Mouse (Mus musculus) heart, embryonic 14.5 days (tissue): ENCODE results near the gene Draxin. TPM values are rescaled to one million over a fixed set of nuclear protein-coding genes. Genes with fewer than 3 reads are reported as not detected.
"Not testable (repeated sequence)": the region's sequence is repeated elsewhere in the genome, so short reads cannot be mapped to it uniquely, and the experiment has no call there.

Experiments used
- ATAC-seq: fragments of 200-750 bp; cut with Nextera tagmentation; 2 replicates; pipeline ENCODE4 v1.8.0; 2017; ENCODE audit warnings: low read depth, moderate TSS enrichment; ENCODE audit not compliant: insufficient number of reproducible peaks, insufficient read depth, low FRiP score
- H3K27ac ChIP-seq, 2 experiments: fragments of 200-500 bp in 1 of 2; fragments of 300-500 bp in 1 of 2; sonication (generic) in 1 of 2; replicated peaks in 1 of 2; 2 replicates each; pipeline ENCODE4 v1.5.1; 2012 to 2014; ENCODE audit warnings: low read depth in 2 of 2, low read length in 2 of 2, control low read depth in 1 of 2, mild to moderate bottlenecking in 1 of 2, mixed read lengths in 1 of 2; ENCODE audit not compliant: control insufficient read depth in 1 of 2, insufficient read depth in 1 of 2
- H3K27me3 ChIP-seq: fragments of 300-500 bp; sonication (generic); 2 replicates; pipeline ENCODE4 v1.6.1; 2014; ENCODE audit warnings: mild to moderate bottlenecking, low read length, control low read depth; ENCODE audit not compliant: control insufficient read depth, insufficient read depth
- H3K36me3 ChIP-seq: fragments of 300-500 bp; sonication (generic); 2 replicates; pipeline ENCODE4 v1.6.1; 2014; ENCODE audit warnings: mild to moderate bottlenecking, control low read depth, low read length, mixed read lengths; ENCODE audit not compliant: control insufficient read depth, insufficient read depth
- H3K4me1 ChIP-seq, 2 experiments: fragments of 200-500 bp in 1 of 2; fragments of 300-500 bp in 1 of 2; sonication (generic) in 1 of 2; 2 replicates each; pipeline ENCODE4 v1.6.1; 2012 to 2014; ENCODE audit warnings: low read length in 2 of 2, control low read depth in 1 of 2, mixed read lengths in 1 of 2; ENCODE audit not compliant: control insufficient read depth in 2 of 2, insufficient read depth in 2 of 2
- H3K4me2 ChIP-seq: fragments of 300-500 bp; sonication (generic); 2 replicates; pipeline ENCODE4 v1.6.1; 2014; ENCODE audit warnings: mild to moderate bottlenecking, low read length
- H3K4me3 ChIP-seq, 2 experiments: fragments of 200-500 bp in 1 of 2; fragments of 300-500 bp in 1 of 2; sonication (generic) in 1 of 2; 2 replicates each; pipeline ENCODE4 v1.5.1; 2012 to 2014; ENCODE audit warnings: low read length in 2 of 2, mild to moderate bottlenecking in 2 of 2, control low read depth in 1 of 2, low read depth in 1 of 2, moderate library complexity in 1 of 2; ENCODE audit not compliant: control insufficient read depth in 1 of 2, insufficient read depth in 1 of 2
- H3K9ac ChIP-seq: fragments of 300-500 bp; sonication (generic); 2 replicates; pipeline ENCODE4 v1.6.1; 2014; ENCODE audit warnings: mild to moderate bottlenecking, low read length
- H3K9me3 ChIP-seq: fragments of 300-500 bp; sonication (generic); 2 replicates; pipeline ENCODE4 v1.6.1; 2016; ENCODE audit warnings: low read length, control low read depth; ENCODE audit not compliant: control insufficient read depth
- WGBS: fragments of 180-500 bp; shearing (Covaris S2); extraction: QIAGEN DNeasy Blood & Tissue Kit; methylation state at CpG from one replicate; pipeline ENCODE4 v1.1.7; 2014; 5-methylcytosine and 5-hydroxymethylcytosine counted together
- polyA plus RNA-seq: library from polyadenylated mRNA; unstranded; fragments of >200 nt; fragmentation: Nextera tagmentation; extraction: Ambion mirVana; gene quantifications from 2 replicates; pipeline ENCODE4 v1.2.1, GENCODE M21; 2014

The Draxin gene
- polyA plus RNA-seq, 1 experiment from 2014 or later: not detected

DNA sequence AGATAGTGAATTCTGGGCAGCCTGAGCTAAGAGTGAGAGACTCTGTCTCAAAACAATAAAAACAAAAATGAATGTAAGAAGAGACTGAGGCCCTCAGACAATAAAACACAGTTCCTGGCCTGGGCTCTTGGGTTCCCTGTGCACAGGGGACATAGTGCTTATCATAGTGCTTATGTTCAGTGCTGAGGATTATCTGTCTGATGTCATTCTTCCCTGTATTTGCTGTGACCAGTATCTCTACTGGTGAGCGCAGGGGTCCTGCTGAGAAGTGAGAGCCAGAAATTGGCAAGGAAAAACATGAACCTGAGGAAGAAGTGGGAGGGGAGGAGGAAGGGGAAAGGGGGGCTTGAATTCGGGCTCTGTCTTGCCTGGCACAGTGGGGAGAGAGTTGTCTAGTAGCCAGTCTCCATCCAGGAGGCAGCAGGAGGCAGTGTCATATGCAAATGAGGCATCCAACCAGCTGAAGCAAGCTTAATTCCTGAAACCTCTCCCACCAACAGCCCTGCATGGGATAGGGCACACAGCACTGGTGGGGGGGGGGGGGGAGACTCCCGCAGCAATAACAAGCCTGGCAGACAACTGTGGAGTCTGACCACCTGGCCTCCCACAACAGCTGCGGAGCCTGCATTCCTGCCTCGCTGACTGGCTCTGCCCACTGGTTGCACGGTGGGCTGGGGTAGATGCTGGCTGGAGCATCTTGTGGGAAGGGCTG lies 8.4 kb downstream of the Draxin start:
- Histone ChIP-seq H3K4me1 (no peaks in the 10 kb centered on the region), H3K27me3 (no peaks in the 10 kb centered on the region; the same call in 1 of the 2 replicates), H3K9ac (no peak overlapping the region), H3K4me2 (no peak overlapping the region), H3K36me3 (no peaks in the 10 kb centered on the region), H3K4me3 (no peak overlapping the region), H3K9me3 (peaks cover 2% of the 10 kb centered on the region; the same call in 1 of the 2 replicates), H3K27ac (no peak overlapping the region)
- 14% methylated on average over 6 of the region's 6 CpGs for WGBS
- no peak for ATAC-seq

DNA sequence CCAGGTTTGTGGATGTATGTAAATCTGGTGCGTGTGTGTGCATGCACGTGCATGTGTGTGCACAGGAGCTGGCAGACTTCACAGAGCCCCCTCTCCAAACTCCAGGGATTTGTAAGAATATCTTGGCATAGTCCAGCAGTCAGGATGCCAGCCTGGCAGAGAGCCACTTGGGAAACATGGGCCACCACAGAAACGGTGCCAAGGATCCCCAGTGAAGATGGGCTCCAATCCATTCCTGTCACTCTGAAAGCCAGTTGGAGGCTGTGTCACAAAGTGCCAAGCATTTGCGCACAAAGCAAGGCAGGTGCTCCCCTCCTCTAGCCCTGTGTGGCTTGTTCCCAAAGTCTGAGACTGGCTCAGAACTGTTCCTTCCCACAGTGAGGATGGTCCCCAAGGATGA lies 9.1 kb downstream of the Draxin start:
- no peaks in the 10 kb centered on the region; the same call in 1 of the 2 replicates for H3K27me3 ChIP-seq
- no peak overlapping the region for H3K4me3 ChIP-seq
- H3K9me3 ChIP-seq: peaks cover 5% of the 10 kb centered on the region; the same call in 1 of the 2 replicates
- 75% methylated on average over 4 of the region's 4 CpGs for WGBS
- H3K4me1 ChIP-seq: no peaks in the 10 kb centered on the region
- no peak overlapping the region for H3K4me2 ChIP-seq
- no peaks in the 10 kb centered on the region for H3K36me3 ChIP-seq
- ATAC-seq: no peak
- H3K9ac ChIP-seq: no peak overlapping the region
- H3K27ac ChIP-seq: no peak overlapping the region

DNA sequence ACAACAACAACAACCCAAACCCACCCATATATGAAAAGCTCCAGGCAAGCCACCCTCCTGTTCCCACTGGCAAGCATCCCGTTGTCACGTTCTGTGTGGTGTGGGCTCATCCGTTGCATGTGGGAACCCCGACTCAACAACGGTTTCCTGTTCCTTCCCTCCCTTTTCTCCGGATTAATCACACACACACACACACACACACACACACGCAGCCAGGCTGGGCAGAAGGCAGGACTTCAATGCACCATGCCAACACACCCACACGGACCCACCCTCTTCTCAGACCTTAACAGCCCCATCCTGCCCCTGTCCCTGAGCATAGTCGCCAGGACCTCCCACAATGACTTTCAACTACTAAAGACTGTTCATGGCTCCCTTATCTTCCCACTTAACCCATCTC lies 9.9 kb downstream of the Draxin start:
- no peak for ATAC-seq
- Histone ChIP-seq H3K9me3 (peaks cover 5% of the 10 kb centered on the region; the same call in 1 of the 2 replicates), H3K27ac (no peak overlapping the region), H3K4me3 (no peak overlapping the region), H3K9ac (no peak overlapping the region), H3K4me1 (no peaks in the 10 kb centered on the region), H3K27me3 (no peaks in the 10 kb centered on the region; the same call in 1 of the 2 replicates), H3K36me3 (no peaks in the 10 kb centered on the region), H3K4me2 (no peak overlapping the region)
- WGBS: 70% methylated on average over 9 of the region's 9 CpGs

DNA sequence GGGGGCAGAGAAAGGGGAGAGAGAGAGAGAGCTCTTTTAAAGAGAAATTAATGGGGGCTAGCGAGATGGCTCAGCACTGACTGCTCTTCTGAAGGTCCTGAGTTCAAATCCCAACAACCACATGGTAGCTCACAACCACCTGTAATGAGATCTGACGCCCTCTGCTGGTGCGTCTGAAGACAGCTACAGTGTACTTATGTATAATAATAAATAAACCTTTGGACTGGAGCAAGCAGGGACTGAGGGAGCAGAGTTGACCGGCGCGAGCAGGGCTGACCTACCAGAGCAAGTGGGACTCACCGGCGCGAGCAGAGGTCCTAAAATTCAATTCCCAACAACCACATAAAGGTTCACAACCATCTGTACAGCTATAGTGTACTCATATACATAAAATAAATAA lies 10.9 kb downstream of the Draxin start:
- not testable (repeated sequence) for H3K36me3 ChIP-seq, H3K4me3 ChIP-seq, H3K9me3 ChIP-seq, H3K4me2 ChIP-seq, H3K4me1 ChIP-seq, H3K27ac ChIP-seq, H3K27me3 ChIP-seq, ATAC-seq, H3K9ac ChIP-seq
- 79% methylated on average over 9 of the region's 9 CpGs for WGBS

DNA sequence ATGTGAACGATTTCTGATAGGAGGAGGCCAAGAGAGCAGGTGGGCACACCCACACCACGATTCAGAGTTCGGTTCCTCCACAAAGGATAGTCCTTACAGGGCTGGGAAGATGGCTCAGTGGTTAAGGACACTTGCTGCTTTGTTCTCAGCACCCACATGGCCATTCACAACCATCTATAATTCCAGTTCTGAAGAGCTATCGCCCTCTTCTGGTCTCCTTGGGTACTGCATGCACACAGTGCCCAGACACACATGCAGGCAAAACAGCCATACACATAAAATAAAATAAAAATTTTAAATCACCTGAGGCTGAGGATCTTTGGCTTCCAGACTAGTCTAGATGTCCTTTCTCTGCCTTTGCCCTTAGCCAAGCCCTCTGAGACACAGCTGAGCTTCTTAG lies 13.1 kb downstream of the Draxin start:
- no peak overlapping the region for H3K27ac ChIP-seq
- no peak overlapping the region for H3K4me2 ChIP-seq
- no peaks in the 10 kb centered on the region for H3K36me3 ChIP-seq
- H3K9me3 ChIP-seq: peaks cover 5% of the 10 kb centered on the region; the same call in 1 of the 2 replicates
- WGBS: 69% methylated on average over 4 of the region's 4 CpGs
- ATAC-seq: no peak
- H3K4me1 ChIP-seq: peaks cover 0 to 3% of the 10 kb centered on the region in 2 experiments; a peak in 1 of 4 replicates
- peaks cover 7% of the 10 kb centered on the region; the same call in 1 of the 2 replicates for H3K27me3 ChIP-seq
- no peak overlapping the region for H3K4me3 ChIP-seq
- no peak overlapping the region for H3K9ac ChIP-seq

DNA sequence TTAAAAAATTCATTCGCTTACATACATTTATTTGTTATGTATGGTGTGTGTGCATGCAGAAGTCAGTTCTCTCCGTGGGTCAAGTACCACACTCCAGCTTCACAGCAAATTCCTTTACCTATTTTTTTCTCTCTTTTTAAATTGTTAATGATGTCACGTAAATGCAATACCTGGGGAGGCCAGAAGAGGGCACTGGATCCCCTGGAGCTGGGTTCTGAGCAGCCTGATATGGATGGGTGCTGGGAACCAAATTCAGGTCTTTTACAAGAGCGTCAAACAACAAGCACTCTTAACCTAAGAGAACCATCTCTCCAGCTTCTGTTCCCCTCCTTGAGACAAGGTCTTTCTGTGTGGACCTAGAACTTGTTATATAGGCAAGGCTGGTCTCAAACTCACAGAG lies 13.8 kb downstream of the Draxin start:
- Histone ChIP-seq H3K4me2 (no peak overlapping the region), H3K9ac (no peak overlapping the region), H3K9me3 (peaks cover 5% of the 10 kb centered on the region; the same call in 1 of the 2 replicates), H3K27ac (no peak overlapping the region), H3K27me3 (peaks cover 7% of the 10 kb centered on the region; the same call in 1 of the 2 replicates), H3K4me3 (no peak overlapping the region), H3K36me3 (no peaks in the 10 kb centered on the region), H3K4me1 (peaks cover 0 to 3% of the 10 kb centered on the region in 2 experiments; a peak in 1 of 4 replicates)
- WGBS: 74% methylated on average over 4 of the region's 4 CpGs
- no peak for ATAC-seq

DNA sequence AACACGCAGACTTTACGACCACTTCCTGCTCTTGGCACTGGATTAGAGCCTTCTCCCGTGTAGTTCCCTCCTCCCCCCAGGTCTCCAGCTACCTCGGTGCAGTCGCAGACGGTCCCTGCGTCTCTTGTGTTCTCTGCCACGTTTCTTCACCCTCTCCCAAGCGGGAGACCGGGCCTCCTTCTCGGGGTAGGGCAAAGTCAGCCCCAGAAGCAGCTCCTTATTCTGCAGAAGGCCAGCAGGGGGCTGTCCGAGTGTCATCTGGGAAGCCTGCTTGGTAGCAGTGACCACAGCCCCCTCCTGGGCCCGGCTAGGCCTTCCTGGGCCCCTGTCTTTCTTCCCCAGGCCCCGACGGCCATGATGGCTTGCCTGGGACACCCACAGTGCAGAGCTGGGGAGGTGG lies 15.0 kb downstream of the Draxin start:
- H3K27me3 ChIP-seq: peaks cover 7% of the 10 kb centered on the region; the same call in 1 of the 2 replicates
- H3K4me2 ChIP-seq: peak overlapping the region; percentile 23; the same call in 1 of the 2 replicates
- no peak overlapping the region; the same call in 1 of the 2 replicates for H3K9ac ChIP-seq
- H3K36me3 ChIP-seq: no peaks in the 10 kb centered on the region
- WGBS: 8% methylated on average over 15 of the region's 15 CpGs
- no peak for ATAC-seq
- H3K27ac ChIP-seq: no peak overlapping the region
- peaks cover 5% of the 10 kb centered on the region; the same call in 1 of the 2 replicates for H3K9me3 ChIP-seq
- no peak overlapping the region for H3K4me3 ChIP-seq
- peaks cover 0 to 3% of the 10 kb centered on the region in 2 experiments; a peak in 1 of 4 replicates for H3K4me1 ChIP-seq
